Mouse (Mus musculus) megakaryocyte, embryonic 14.5 days (primary cell): Measurements from ENCODE around the gene Clptm1.

Source experiments
- FLI1 ChIP-seq: IDR thresholded peaks from 2 replicates; pipeline ENCODE4 v1.6.1; 2012; ENCODE audit warnings: low read length, inconsistent platforms, mixed read lengths
- GATA1 ChIP-seq: IDR thresholded peaks from 3 replicates; pipeline ENCODE4 v1.6.1; 2012; ENCODE audit warnings: mixed read lengths, low read length, inconsistent platforms, borderline replicate concordance

GRCm38 (mm10) chr7:19607291-19607690, 57.5 kb downstream of the Clptm1 start:
- TF ChIP-seq GATA1 (no peak), FLI1 (no peak)
